32 mouse cellular contexts compared by ENCODE assay signal in genomic region chr17:87073470-87073869, GRCm38 (mm10).
"Had no signal": no experiment of that assay in that cellular context is flagged by ENCODE, and none has a peak within 500 bp of the region (broad histone marks: within the 10 kb centered on the region; RNA-seq: fewer than 3 reads in every experiment).

No protein-coding gene starts in this region.

- DNase-seq: heart, postnatal 10 days; heart, postnatal 14 days; heart, postnatal 36 days; heart, postnatal 4 days; kidney, adult 11 months; kidney, adult 18-20 months; kidney, adult 2 months; kidney, adult 8-10 months; kidney, adult 9 months; kidney, postnatal 10 days; kidney, postnatal 14 days; kidney, postnatal 25 days; kidney, postnatal 36 days; kidney, postnatal 4 days; layer of hippocampus, adult 9-11 months; layer of hippocampus, postnatal 36 days had no signal

- H3K9me3 ChIP-seq: hindbrain, embryonic 10.5 days; hindbrain, embryonic 12.5 days; hindbrain, embryonic 13.5 days; hindbrain, embryonic 15.5 days; intestine, embryonic 15.5 days; kidney, embryonic 15.5 days had no signal

- H3K4me1 ChIP-seq: heart, embryonic 13.5 days; heart, embryonic 15.5 days; hindbrain, embryonic 10.5 days; hindbrain, embryonic 12.5 days; hindbrain, embryonic 13.5 days; hindbrain, embryonic 15.5 days; intestine, embryonic 15.5 days; kidney, embryonic 15.5 days had no signal

- ATAC-seq: hindbrain, embryonic 16.5 days; hindbrain, postnatal 0 days; inflammation-experienced regulatory T-cells, adult 6 months; intestine, embryonic 15.5 days; intestine, postnatal 0 days had no signal

- H3K4me3 ChIP-seq: heart, embryonic 13.5 days; heart, embryonic 15.5 days; hindbrain, embryonic 10.5 days; hindbrain, embryonic 12.5 days; hindbrain, embryonic 13.5 days; hindbrain, embryonic 15.5 days; intestine, embryonic 15.5 days; kidney, embryonic 15.5 days; layer of hippocampus, adult 2 months; left cerebral cortex, adult 2 months had no signal

- H3K36me3 ChIP-seq: heart, embryonic 13.5 days; heart, embryonic 15.5 days; hindbrain, embryonic 10.5 days; hindbrain, embryonic 12.5 days; hindbrain, embryonic 13.5 days; hindbrain, embryonic 15.5 days; intestine, embryonic 15.5 days; kidney, embryonic 15.5 days had no signal

- H3K9ac ChIP-seq: heart, embryonic 13.5 days; heart, embryonic 15.5 days; hindbrain, embryonic 12.5 days; hindbrain, embryonic 13.5 days; hindbrain, embryonic 14.5 days; hindbrain, embryonic 15.5 days; intestine, embryonic 15.5 days; kidney, embryonic 15.5 days had no signal

- H3K4me2 ChIP-seq: heart, embryonic 13.5 days; heart, embryonic 15.5 days; hindbrain, embryonic 12.5 days; hindbrain, embryonic 13.5 days; hindbrain, embryonic 14.5 days; hindbrain, embryonic 15.5 days; intestine, embryonic 15.5 days; kidney, embryonic 15.5 days had no signal

- H3K27me3 ChIP-seq: heart, embryonic 13.5 days; heart, embryonic 15.5 days; hindbrain, embryonic 12.5 days; hindbrain, embryonic 13.5 days; hindbrain, embryonic 15.5 days; intestine, embryonic 15.5 days; kidney, embryonic 15.5 days had no signal

- H3K27ac ChIP-seq: heart, embryonic 13.5 days; heart, embryonic 15.5 days; hindbrain, embryonic 10.5 days; hindbrain, embryonic 12.5 days; hindbrain, embryonic 13.5 days; hindbrain, embryonic 14.5 days; hindbrain, embryonic 15.5 days; hindbrain, postnatal 0 days; intestine, embryonic 15.5 days; kidney, embryonic 15.5 days; kidney, postnatal 0 days; layer of hippocampus, adult 2 months; left cerebral cortex, adult 2 months had no signal
